Mouse (Mus musculus) CH12.LX (cell line): ENCODE data around the gene Plpp3. TPM values are rescaled to one million over a fixed set of nuclear protein-coding genes. Genes with fewer than 3 reads are reported as not detected.

ENCODE experiments used
- polyA plus RNA-seq: library from polyadenylated mRNA; unstranded; fragments of >175 nt; gene quantifications from 2 replicates; pipeline ENCODE4 v1.2.1, GENCODE M21; 2012; ENCODE audit warnings: low read depth; ENCODE audit not compliant: insufficient read length
- total RNA-seq, 2 experiments: library from RNA; depleted of rRNA; stranded (reverse); fragments of 300-350 nt in 1 of 2; fragments of >200 nt in 1 of 2; gene quantifications; 2 replicates each; pipeline ENCODE4 v1.2.3; 2012 to 2014

The Plpp3 gene
- total and polyA plus RNA-seq, 3 experiments = 0.34 to 1.6 (median 1.2) TPM

Other genes starting within 250 kb of the Plpp3 start
- 0.04 TPM in 1 of 2 replicates, not detected in the other for gene Fyb2, start 243.9 kb upstream of the Plpp3 start, total RNA-seq (2012; rRNA removed)
- 0.14 and 0.28 TPM in 2 replicates for gene Fyb2, start 243.9 kb upstream of the Plpp3 start, total RNA-seq (2014; rRNA removed)
- not detected in 2 replicates for gene Fyb2, start 243.9 kb upstream of the Plpp3 start, polyA plus RNA-seq
- gene Prkaa2, start 47.5 kb upstream of the Plpp3 start, total RNA-seq (2012; rRNA removed) = 0.34 and 0.68 TPM in 2 replicates
- 0.23 TPM in 2 replicates for gene Prkaa2, start 47.5 kb upstream of the Plpp3 start, total RNA-seq (2014; rRNA removed)
- 0.20 and 0.29 TPM in 2 replicates for gene Prkaa2, start 47.5 kb upstream of the Plpp3 start, polyA plus RNA-seq